Mouse (Mus musculus) lung, postnatal 36 days (tissue): Measurements from ENCODE around the gene Tgoln1.

Experiments used
- DNase-seq: peaks from one replicate; pipeline ENCODE4 v3.0.0; 2022; ENCODE audit warnings: mixed read lengths

Gene Tgoln1

DNA sequence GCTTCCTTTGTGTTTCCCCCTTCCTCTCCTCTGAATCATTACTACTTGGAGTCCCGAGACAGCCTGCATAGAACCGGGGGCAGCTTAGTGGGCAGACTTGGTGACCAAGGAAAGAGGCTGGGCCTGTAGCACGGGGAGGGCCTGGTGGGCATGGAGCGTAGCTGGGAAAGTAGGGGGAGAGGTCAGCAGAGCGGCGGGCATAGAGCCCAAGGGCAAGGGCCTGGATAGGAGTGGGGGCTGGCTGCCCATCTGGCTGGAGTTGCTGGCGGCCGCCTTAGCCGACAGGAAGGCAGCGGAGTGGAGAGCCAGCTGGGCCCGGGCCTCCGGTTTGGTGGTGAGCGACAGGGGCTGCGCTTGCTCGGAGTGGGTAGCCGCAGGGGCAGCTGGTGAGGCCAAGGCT is 10.5 kb upstream of the Tgoln1 start:
- DNase-seq, result no peak

DNA sequence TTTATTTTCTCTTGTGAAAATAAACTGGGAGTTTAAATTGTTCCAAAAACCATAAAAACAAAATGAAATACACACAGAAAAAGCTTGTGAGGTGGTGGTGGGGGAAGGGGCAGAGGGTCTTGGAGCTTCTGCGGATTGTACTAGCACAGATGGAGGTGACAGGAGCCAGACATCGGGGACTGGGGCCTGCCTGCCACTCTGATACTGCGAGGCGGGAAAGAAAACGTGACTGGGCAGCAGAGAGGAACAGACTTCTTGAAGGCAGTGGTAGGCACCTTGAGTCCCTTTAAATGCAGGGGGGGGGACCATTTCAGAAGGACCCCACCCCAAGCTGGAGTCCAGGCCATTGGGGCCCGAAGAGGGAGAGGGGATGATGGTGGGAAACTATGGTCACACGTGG is 9.6 kb upstream of the Tgoln1 start:
- DNase-seq, result no peak

DNA sequence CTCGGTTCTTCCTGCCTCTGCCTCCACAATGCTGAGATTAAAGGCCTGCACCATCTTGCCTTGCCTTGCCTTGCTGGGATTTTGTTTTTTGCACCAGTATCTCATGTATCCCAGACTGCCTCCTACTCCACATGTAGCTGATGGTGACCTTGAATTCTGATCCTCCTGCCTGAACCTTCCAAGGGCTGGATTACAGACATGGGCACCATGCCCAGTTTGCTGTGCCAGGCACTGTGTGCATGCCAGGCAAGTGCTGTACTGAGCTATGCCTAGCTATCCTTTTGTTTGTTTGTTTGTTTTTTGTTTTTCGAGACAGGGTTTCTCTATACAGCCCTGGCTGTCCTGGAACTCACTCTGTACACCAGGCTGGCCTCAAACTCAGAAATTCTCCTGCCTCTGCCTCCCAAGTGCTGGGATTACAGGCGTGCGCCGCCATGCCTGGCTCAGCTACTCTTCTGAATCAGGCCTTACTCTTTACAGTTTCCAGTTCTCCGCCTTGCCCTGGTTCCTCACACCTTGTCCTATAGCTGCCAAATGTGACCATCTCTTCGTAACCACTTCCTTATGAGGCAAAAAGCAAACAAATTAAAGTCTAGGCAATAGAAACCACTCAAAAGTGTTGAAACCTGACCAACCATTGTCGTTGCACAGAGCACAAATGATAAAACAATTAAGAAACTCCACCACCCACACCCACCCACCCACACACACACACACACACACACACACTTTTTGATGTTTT is 7.0 kb upstream of the Tgoln1 start:
- DNase-seq, result peak; percentile 64

DNA sequence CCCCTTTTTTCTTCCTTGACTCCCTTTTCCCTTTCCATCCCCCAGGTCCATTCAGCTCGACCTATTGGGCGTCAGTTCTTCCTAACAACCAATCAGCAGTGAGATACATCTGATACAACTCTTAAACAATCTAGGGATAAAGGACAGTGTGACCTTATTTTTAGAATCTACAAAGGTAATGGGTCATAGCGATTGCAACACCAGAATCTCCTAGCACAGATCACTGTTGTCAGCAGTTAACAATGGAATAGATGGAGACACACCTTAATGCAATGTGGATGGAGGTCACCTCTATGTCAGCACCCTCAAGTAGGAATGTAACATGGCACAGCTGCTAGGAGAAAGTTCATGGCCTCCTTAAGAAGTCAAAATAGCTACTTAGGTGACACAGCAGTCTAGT is 6.1 kb upstream of the Tgoln1 start:
- DNase-seq, result no peak

DNA sequence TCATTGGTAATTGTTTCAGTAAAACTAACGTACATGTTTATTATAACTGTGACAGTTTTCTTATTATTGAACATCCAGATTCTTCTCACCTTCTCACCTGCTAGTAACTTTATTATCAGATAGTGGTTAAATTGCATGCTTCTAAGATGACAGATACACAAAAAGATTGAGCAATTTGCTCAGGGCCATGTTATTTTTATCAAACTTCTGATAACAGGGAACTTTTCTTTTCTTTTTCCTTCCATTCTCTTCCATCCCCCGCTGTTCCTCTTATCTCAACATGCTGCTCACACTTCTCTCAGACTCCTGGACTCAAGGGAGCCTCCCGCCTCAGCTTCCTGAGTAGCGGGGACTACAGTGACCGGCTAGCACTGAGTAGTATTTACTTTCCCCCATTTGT is 4.1 kb upstream of the Tgoln1 start:
- no peak for DNase-seq

DNA sequence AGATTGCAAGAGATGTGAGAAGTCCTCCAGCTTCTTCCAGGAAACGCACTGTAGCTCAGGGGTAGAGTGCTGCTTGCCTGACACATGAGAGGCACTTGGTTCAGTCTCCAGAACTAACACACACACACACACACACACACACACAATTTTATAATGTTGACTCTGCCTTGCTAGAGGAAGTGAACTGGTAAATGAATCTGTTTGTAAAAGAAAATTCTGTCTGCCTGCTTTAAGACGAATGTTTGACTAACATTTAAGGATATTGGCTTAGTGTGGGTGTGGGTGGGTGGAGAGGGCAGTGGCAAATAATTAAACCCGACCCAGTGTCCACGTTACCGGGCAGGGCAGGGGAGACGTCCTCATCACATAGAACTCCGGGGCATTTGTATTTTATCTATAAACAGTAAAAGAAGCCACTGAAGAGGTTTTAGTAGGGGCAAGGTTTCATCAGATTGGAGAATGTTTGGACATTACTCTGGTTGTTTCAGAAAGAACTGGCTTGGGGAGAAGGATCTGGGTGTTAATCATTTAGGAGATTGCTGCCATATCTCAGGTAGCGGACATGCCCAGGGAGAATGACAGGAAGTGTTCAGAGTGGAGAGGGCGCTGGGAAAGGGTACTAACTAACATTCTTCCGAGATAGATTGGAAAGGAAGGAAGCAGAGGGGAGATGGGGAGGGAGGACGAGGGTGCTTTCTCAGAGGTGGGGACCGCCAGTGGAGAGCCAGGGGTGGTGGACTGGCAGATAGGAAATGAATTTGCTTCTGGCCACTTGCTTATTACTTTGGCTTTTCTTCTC is 3.1 kb upstream of the Tgoln1 start:
- peak; percentile 76 for DNase-seq

DNA sequence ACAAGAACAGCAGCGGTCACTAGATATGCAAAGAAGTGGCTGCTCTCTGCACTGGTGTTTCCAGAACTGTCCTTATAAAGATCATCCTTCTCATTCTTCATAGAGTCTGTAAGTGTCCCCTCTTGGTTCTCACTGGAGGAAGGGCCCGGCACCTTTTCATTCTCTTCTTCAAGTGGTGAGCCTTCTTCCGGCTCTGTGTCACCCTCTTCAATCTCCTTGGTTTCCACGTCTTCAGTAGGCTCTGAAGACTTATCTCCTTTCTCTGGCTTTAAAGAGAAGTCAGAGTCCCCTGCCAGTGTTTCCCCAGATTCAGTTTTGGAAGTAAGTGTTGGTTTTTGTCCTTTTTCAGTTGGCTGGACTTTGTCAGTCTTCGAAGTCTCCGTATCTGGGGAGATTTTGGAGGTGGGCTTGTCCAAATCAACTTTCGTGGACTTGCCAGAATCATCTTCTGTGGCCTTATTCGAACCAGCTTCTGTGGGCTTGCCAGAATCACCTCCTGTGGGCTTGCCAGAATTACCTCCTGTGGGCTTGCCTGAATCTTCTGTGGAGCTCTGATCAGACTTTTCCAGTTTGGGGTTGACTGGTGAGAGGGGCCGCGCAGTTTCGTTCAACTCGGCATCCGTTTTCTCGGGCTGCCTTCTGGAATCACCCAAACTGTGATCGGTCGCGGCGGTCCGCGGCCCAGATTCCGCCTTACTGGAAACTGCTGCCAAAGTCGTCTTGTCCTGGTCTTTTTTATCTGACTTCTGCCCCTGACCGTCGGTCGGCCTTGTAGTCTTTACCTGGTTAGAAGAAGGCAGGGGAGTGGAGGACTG is 1.0 kb downstream of the Tgoln1 start:
- DNase-seq, result no peak

DNA sequence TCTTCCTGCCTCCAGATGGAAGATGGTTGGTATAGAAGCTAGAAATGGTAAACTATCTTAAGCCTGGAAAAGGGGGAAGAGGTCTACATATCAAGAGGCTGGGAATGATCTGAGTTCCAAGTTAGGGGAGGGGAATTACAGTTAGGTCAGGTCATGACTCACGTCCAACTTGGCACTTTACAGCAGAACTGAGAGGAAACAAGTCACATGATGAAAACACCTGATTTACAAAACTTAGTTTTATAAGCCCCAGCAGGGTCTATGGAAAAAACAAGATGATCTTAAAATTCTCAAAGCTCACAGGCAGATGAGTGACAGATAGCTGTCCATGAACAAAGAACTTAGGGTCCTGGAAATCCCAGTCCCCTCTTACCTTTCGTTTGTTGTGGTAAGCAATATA is 1.6 kb downstream of the Tgoln1 start:
- DNase-seq, result no peak

DNA sequence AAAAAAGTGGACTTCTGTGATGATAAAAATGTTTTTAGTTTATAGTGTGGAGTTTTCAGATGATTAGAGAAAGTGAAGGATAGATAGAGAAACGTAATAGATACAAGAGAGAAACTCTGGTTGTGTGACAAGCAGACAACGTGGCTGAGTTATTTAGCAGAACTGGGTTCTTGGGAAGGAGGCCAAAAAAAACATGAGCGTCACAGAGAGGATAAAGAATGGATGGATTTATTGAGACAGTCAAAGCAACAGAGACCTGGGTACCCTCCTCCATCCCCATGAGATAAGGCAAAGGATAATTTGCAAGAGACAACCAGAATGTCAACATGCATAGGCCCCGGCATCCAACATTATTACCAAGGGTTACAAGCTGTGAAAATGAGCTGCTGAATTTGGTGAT is 6.5 kb downstream of the Tgoln1 start:
- DNase-seq, result no peak

DNA sequence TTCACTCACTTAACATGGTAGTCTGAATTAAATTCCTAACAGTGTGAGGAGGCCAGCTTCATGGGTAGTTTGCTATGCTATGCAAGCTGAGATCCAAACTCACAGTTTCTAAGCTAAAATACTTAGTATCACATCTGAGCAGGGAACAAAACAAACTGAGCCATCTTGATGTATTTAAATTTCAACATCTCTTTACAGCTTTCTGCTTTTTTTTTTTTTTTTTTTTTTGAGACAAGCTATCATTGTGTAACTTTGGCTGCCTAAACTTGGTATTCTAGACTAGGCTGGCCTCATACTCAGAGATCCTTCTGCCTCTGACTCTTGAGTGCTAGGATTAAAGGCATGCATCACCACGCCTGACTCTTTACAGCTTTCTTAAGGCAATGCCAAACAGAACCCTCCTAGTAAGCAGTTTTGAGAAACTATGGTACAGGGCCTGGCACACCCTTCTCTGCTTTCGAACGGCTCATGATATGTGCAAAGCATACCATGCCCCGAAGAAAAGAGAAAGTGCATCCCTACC is 8.1 kb downstream of the Tgoln1 start:
- DNase-seq, result no peak

DNA sequence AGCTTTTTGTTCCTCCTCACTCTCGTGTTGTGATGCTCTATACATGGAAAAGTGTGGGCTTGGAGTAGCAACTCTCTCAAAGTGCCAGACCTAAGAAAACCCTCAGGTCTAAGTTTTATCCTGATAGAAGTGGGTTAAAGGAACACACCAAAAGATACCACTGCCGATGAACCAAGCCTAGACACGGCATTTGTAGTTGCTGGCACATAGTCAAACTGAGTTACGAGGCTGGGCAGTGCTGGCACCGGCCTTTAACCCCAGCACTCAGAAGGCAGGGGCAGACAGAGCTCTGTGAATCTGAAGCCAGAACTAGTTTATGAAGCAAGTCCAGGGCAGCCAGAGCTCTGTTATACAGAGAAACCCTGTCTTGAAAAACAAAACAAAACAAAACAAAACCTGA is 9.1 kb downstream of the Tgoln1 start:
- no peak for DNase-seq

DNA sequence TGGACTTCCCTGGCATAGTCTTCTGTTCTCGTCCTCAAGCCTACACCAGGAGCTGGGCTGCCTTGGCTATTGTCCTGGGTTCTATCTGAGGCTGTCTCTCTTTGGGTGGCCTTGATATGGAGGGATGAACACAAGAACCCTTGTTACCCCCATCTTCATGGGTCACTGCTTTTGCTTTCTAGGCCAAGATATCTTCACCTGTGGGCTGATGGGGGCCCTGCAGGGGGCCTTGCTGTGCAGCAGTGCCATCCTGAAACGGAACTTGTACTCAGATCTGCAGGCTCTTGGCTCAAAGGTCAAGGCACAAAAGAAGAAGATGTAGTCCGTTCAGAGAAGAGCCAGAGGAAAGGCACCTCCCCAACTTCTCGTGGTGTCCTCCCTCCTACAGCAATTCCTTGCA is 9.7 kb downstream of the Tgoln1 start:
- no peak for DNase-seq

DNA sequence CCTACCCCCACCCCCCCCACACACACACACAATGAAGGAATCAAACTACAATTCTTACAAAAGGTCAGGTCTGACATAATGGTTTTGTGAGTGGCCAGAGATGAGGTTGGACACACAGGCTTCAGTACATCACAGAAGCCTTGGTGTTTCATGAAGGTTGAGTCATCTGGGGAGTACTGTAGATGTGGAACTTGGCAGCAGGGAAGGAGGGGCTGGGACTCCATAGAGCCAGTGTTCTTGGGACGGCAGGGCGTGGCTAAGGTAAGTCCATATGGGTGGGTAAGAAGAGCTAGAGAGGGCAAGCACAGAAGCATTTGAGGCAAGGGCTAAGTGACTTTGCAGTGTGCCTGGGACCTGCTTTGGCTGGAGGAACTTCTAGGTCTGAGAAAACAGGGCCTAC is 12.7 kb downstream of the Tgoln1 start:
- DNase-seq, result no peak

DNA sequence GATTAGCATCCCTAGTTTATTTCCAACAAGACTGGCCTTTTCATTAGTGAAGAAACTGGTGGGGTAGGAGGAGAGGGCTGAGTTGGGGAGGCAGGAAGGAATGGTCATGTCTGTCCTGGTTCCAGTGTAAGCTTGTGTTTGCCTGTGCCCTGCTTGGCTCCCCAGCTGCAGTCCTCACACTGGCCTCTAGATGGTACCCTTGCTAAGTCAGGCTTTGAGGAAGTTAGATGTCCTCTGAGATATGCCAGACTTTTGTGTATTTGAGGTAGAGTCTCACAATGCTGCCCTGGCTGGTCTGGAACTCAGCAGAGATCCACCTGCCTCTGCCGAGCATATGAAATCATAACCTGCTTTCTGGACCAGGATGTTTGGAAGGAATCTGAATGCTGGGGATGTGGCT is 15.1 kb downstream of the Tgoln1 start:
- peak; percentile 95 for DNase-seq

DNA sequence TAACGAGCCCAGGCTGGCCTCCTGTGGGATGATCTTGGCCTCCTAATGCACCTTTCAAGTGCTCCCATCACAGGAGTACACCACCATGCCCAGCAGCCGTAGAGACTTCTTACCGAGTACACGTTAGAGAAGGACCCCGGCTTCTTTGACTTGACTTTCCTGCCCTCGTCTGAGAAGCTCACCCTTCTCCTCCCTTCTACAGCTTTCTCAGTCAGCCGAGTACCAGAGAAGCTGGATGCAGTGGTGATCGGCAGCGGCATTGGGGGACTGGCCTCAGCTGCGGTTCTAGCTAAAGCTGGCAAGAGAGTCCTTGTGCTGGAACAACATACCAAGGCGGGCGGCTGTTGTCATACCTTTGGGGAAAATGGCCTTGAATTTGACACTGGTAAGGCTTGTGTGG is 16.0 kb downstream of the Tgoln1 start:
- DNase-seq, result no peak

DNA sequence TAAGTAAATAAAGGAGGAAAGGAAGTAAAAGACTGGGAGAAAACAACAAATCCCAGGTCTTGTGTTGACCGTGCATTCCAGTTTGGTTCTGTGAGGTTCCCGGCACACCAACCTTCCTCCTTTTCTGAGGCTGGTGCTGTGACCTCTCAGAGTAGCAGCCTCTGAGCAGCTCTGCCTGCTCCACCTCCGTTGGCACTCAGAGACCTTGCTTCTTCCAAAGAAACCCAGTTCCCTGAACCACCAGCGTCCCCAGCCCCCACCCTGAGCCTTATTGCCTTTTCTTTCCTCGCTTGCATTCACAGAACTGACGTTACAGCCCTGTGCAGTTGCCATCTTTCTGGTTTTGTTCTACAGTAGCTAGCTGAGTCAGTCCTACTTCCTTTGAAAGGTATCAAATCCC is 16.6 kb downstream of the Tgoln1 start:
- no peak for DNase-seq

DNA sequence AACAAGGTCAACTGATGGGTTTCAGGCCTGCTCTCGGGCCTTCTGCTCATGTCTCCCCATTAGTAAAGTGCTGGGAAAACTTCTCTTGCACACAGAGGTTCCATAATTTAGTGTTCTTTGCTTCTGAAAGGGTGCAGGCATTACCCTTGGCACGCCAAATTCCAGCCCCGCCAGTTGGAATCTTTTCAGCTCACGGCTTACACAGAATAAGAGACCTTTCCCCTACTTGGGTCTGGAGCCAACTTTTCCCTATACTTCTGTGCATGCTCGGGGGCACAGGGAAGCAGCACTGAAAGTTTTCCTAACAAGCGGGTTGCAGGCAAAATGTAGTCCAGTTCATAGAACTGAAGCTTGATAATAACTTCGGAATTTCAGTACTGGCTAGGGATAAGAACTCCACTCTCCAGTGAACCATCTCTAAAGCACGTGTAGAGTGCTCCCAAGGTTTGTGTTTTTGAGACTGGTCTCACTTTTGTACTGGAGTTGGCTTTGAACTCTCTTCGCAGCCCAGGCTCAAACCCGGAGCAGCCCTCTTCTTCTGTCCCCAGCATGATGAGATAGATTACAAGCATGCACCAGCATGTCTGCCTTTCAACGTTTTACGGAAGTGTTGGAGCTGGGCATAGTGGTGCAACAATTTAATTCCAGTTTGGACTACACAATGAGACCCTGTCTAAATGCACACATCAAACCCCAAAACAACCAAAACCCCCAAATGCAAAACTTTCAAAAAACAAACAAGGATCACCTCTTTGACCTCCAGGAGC is 17.8 kb downstream of the Tgoln1 start:
- peak; percentile 28 for DNase-seq

DNA sequence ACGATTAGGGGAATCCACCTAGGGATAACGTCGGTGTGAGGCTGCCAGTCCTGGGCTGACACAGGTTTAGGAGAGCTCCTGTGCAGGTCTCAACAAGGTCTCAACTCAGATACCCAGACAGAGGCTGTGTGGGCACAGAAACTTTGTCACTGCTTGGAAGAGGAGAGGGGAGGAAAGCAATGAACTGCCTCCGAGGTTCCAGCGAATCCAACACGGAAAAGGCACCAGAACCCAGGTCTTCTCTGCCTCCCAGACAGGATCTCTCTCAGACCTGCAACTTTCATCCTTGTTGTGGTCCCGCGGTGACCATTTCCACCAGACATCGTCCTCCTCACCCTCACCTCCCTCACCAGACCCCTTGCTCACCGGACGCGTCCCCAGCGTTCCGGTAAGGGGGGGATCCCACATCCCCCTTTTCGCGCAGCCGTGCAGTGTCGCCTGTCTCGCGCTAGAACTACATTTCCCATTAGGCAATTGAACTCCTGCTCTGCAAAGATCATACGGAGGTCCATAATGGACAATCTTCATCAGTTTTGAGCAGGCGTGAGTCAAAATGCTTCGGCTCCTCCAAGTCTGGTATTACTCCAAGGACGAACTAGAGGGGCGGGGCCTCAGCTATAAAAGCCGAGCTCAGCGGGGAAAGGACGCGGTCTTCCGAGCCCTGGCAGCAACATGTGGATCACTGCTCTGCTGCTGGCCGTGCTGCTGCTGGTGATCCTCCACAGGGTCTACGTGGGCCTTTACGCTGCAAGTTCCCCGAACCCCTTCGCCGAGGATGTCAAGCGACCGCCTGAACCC is 18.6 kb downstream of the Tgoln1 start, which contains the start of the genes Elmod3 and Retsat:
TSS of gene Elmod3 (minus strand) at position 458 of the 798 bp plus-strand sequence.
TSS of gene Retsat (plus strand) at position 520 of the 798 bp plus-strand sequence.
- peak; percentile 98 for DNase-seq

DNA sequence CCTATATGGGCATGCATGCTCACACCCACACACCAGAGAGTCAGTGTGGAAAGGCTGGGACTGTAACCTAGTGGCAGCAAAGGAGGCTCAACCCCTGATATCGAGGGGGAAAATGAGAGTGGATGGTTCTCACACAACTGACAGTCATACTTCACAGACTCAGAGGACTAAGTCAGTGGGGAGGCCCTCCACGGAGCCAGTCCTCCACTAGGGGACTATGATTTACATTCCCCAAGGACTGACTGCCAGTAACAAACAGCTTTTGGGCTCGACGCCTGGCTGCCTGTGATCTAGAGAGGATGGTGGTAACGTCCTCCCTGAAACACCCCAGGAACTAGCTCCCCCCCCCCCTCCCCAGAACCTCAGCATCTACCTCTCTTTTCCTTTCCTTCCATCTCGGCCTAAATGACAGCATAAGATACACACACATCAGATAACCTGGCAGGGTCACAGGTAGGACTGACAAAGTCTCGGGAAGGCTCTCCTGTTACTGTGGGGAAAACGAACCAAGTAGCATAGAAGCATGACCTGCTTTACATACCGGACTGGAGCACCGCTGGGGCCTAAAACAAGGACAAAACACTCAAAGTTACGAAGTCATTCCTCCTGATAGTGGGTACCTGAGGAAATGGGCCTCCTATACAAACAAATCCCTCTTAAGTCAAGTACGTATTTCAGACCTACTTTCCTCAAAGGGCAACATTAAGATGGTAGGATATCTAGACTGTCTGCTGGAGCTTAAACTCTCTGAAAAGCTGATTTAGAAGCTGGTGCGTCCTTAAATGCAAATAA is 19.5 kb downstream of the Tgoln1 start:
- peak; percentile 61 for DNase-seq

DNA sequence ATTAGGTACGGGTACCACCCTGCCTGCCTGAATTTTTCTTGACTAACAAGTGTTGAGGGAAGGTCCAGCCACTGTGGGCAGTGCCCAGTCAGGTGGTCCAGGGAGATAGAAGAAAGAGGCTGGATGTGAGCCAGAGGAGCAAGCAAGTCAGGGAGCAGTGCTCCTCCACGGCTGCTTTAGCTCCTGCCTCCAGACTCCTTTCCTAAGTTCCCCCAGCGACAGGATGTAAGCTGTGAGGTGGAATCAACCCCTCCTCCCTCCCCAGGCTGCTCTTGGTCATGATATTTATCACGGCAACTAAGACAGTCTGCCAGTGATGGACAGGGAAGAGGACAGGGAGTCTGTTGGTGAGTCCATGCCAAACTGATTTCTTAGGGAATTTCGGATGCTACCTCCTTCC is 22.9 kb downstream of the Tgoln1 start:
- no peak for DNase-seq
